Mouse (Mus musculus): ENCODE measurements around the gene Tex46. TPM values are rescaled to one million over a fixed set of nuclear protein-coding genes. Genes with fewer than 3 reads are reported as not detected.

Tex46 gene
- total RNA-seq, 2 experiments from 2014 or later: not detected

Other genes starting within 250 kb of the Tex46 start
- not detected in 2 replicates for gene Htr1d, start 186.9 kb upstream of the Tex46 start, total RNA-seq (2014; fragmentation: Nextera tagmentation)
- not detected in 2 replicates for gene Htr1d, start 186.9 kb upstream of the Tex46 start, total RNA-seq (2017)
- gene 6030445D17Rik, start 148.2 kb upstream of the Tex46 start, total RNA-seq (2014; fragmentation: Nextera tagmentation): not detected in 2 replicates
- gene 6030445D17Rik, start 148.2 kb upstream of the Tex46 start, total RNA-seq (2017): 1.2 TPM in 1 of 2 replicates, not detected in the other
- 4.0 and 13.9 TPM in 2 replicates for gene Luzp1, start 140.7 kb upstream of the Tex46 start, total RNA-seq (2014; fragmentation: Nextera tagmentation)
- gene Luzp1, start 140.7 kb upstream of the Tex46 start, total RNA-seq (2017): 2.3 and 3.7 TPM in 2 replicates
- gene Kdm1a, start 7.7 kb upstream of the Tex46 start, total RNA-seq (2014; fragmentation: Nextera tagmentation): 61.6 and 68.5 TPM in 2 replicates
- gene Kdm1a, start 7.7 kb upstream of the Tex46 start, total RNA-seq (2017): 60.7 and 91.5 TPM in 2 replicates
- gene Lactbl1, start 12.2 kb downstream of the Tex46 start, total RNA-seq (2014; fragmentation: Nextera tagmentation): 0.44 TPM in 1 of 2 replicates, not detected in the other
- 0.27 TPM in 1 of 2 replicates, not detected in the other for gene Lactbl1, start 12.2 kb downstream of the Tex46 start, total RNA-seq (2017)
- not detected in 2 replicates for gene Ephb2, start 225.6 kb downstream of the Tex46 start, total RNA-seq (2014; fragmentation: Nextera tagmentation)
- gene Ephb2, start 225.6 kb downstream of the Tex46 start, total RNA-seq (2017): 0.56 TPM in 1 of 2 replicates, not detected in the other